Mouse (Mus musculus): ENCODE results near the gene Zyg11a. TPM values are rescaled to one million over a fixed set of nuclear protein-coding genes. Genes with fewer than 3 reads are reported as not detected.

Gene Zyg11a
- polyA plus RNA-seq, 1 experiment from 2014 or later, result not detected

Other genes starting within 250 kb of the Zyg11a start
- gene Slc1a7, start 249.7 kb downstream of the Zyg11a start, polyA plus RNA-seq (2014; fragmentation: Nextera tagmentation; extraction: Ambion mirVana), result not detected in 2 replicates
- gene Podn, start 121.6 kb downstream of the Zyg11a start, polyA plus RNA-seq (2014; fragmentation: Nextera tagmentation; extraction: Ambion mirVana), result 0.21 and 0.45 TPM in 2 replicates
- 233 and 236 TPM in 2 replicates for gene Scp2, start 73.0 kb downstream of the Zyg11a start, polyA plus RNA-seq (2014; fragmentation: Nextera tagmentation; extraction: Ambion mirVana)
- gene Echdc2, start 52.6 kb downstream of the Zyg11a start, polyA plus RNA-seq (2014; fragmentation: Nextera tagmentation; extraction: Ambion mirVana), result 11.7 and 13.8 TPM in 2 replicates
- gene Zyg11b, start 83.0 kb upstream of the Zyg11a start, polyA plus RNA-seq (2014; fragmentation: Nextera tagmentation; extraction: Ambion mirVana), result 18.8 and 22.5 TPM in 2 replicates
- 54.6 and 55.5 TPM in 2 replicates for gene Coa7, start 110.1 kb upstream of the Zyg11a start, polyA plus RNA-seq (2014; fragmentation: Nextera tagmentation; extraction: Ambion mirVana)
- gene Shisal2a, start 165.3 kb upstream of the Zyg11a start, polyA plus RNA-seq (2014; fragmentation: Nextera tagmentation; extraction: Ambion mirVana), result 1.6 and 2.4 TPM in 2 replicates
- 50.8 and 52.4 TPM in 2 replicates for gene Gpx7, start 188.9 kb upstream of the Zyg11a start, polyA plus RNA-seq (2014; fragmentation: Nextera tagmentation; extraction: Ambion mirVana)
- gene Tut4, start 241.4 kb upstream of the Zyg11a start, polyA plus RNA-seq (2014; fragmentation: Nextera tagmentation; extraction: Ambion mirVana), result 61.9 and 66.9 TPM in 2 replicates